Mouse (Mus musculus): ENCODE measurements around the gene Olfr1477. TPM values are rescaled to one million over a fixed set of nuclear protein-coding genes. Genes with fewer than 3 reads are reported as not detected.
"Not testable (repeated sequence)": the region's sequence is repeated elsewhere in the genome, so short reads cannot be mapped to it uniquely, and the experiment has no call there.

Olfr1477 gene
- not detected in 2 replicates for polyA plus RNA-seq (2015; fragmentation: Nextera tagmentation; extraction: Ambion mirVana)

GRCm38 (mm10) chr19:13500246-13500645 lies at the start of gene Olfr1477:
Olfr1477 (plus strand) TSS chr19:13500546.
- H3K27ac ChIP-seq (replicated peaks), result no peak within 1 kb of the TSS
- H3K27me3 ChIP-seq, result no peaks in the 10 kb centered on the region
- no peaks in the 10 kb centered on the region for H3K4me1 ChIP-seq
- H3K4me2 ChIP-seq (replicated peaks), result no peak within 1 kb of the TSS
- no peak within 1 kb of the TSS for H3K9ac ChIP-seq (replicated peaks)
- ATAC-seq (replicated peaks), result no peak
- 0 out of 2 replicates have a peak, but pooled peaks cover 11% of the 10 kb centered on the region for H3K9me3 ChIP-seq
- H3K4me3 ChIP-seq, result no peak within 1 kb of the TSS
- 75% methylated on average over 3 of the region's 3 CpGs for WGBS
- no peaks in the 10 kb centered on the region for H3K36me3 ChIP-seq

GRCm38 (mm10) chr19:13455986-13456385 lies 44.4 kb upstream of the Olfr1477 start, which contains the start of gene Olfr1472:
Olfr1472 (minus strand) TSS chr19:13456086.
- no peak within 1 kb of the TSS for H3K4me3 ChIP-seq
- H3K27me3 ChIP-seq, result no peaks in the 10 kb centered on the region
- no peaks in the 10 kb centered on the region for H3K4me1 ChIP-seq
- ATAC-seq (replicated peaks), result no peak
- H3K27ac ChIP-seq (replicated peaks), result no peak within 1 kb of the TSS
- 92% methylated on average over 1 of the region's 1 CpGs for WGBS
- no peak within 1 kb of the TSS for H3K9ac ChIP-seq (replicated peaks)
- no peaks in the 10 kb centered on the region for H3K36me3 ChIP-seq
- H3K9me3 ChIP-seq, result 0 out of 2 replicates have a peak, but pooled peaks cover 9% of the 10 kb centered on the region
- no peak within 1 kb of the TSS for H3K4me2 ChIP-seq (replicated peaks)

GRCm38 (mm10) chr19:13469265-13469664 lies 31.1 kb upstream of the Olfr1477 start, which contains the start of gene Olfr1474:
Olfr1474 (plus strand) TSS chr19:13469565.
- not testable (repeated sequence) for ATAC-seq (replicated peaks); H3K27me3 ChIP-seq; H3K4me3 ChIP-seq; H3K9me3 ChIP-seq; H3K36me3 ChIP-seq; H3K9ac ChIP-seq (replicated peaks); H3K4me2 ChIP-seq (replicated peaks); H3K4me1 ChIP-seq; H3K27ac ChIP-seq (replicated peaks)
- WGBS, result 85% methylated on average over 4 of the region's 4 CpGs

GRCm38 (mm10) chr19:13480096-13480495 lies 20.2 kb upstream of the Olfr1477 start, which contains the start of gene Olfr1475:
Olfr1475 (minus strand) TSS chr19:13480196.
- no peak within 1 kb of the TSS for H3K9ac ChIP-seq (replicated peaks)
- H3K27me3 ChIP-seq, result no peaks in the 10 kb centered on the region
- no peak within 1 kb of the TSS for H3K4me3 ChIP-seq
- H3K4me2 ChIP-seq (replicated peaks), result no peak within 1 kb of the TSS
- H3K27ac ChIP-seq (replicated peaks), result no peak within 1 kb of the TSS
- no peaks in the 10 kb centered on the region for H3K36me3 ChIP-seq
- 0 out of 2 replicates have a peak, but pooled peaks cover 3% of the 10 kb centered on the region for H3K9me3 ChIP-seq
- H3K4me1 ChIP-seq, result no peaks in the 10 kb centered on the region
- no peak for ATAC-seq (replicated peaks)

- ATAC-seq (replicated peaks), result no peak
- WGBS, result 75% methylated on average over 2 of the region's 2 CpGs
- no peaks in the 10 kb centered on the region for H3K27me3 ChIP-seq
- no peak within 1 kb of the TSS for H3K4me3 ChIP-seq
- no peaks in the 10 kb centered on the region for H3K4me1 ChIP-seq
- H3K4me2 ChIP-seq (replicated peaks), result no peak within 1 kb of the TSS
- no peak within 1 kb of the TSS for H3K9ac ChIP-seq (replicated peaks)
- H3K36me3 ChIP-seq, result no peaks in the 10 kb centered on the region
- peaks cover 4% of the 10 kb centered on the region; the same call in 1 of the 2 replicates for H3K9me3 ChIP-seq
- H3K27ac ChIP-seq (replicated peaks), result no peak within 1 kb of the TSS
Observed at GRCm38 (mm10) chr19:13527613-13528012, 27.3 kb downstream of the Olfr1477 start, which contains the start of gene Olfr1480. Olfr1480 (plus strand) TSS chr19:13527913.

Other genes starting within 250 kb of the Olfr1477 start
- not detected in 2 replicates for gene Olfr1465, start 185.0 kb upstream of the Olfr1477 start, polyA plus RNA-seq (2015; fragmentation: Nextera tagmentation; extraction: Ambion mirVana)
- gene Olfr1466, start 161.7 kb upstream of the Olfr1477 start, polyA plus RNA-seq (2015; fragmentation: Nextera tagmentation; extraction: Ambion mirVana), result not detected in 2 replicates
- not detected in 2 replicates for gene Olfr1467, start 138.3 kb upstream of the Olfr1477 start, polyA plus RNA-seq (2015; fragmentation: Nextera tagmentation; extraction: Ambion mirVana)
- gene Olfr1469, start 92.7 kb upstream of the Olfr1477 start, polyA plus RNA-seq (2015; fragmentation: Nextera tagmentation; extraction: Ambion mirVana), result not detected in 2 replicates
- gene Olfr1471, start 57.1 kb upstream of the Olfr1477 start, polyA plus RNA-seq (2015; fragmentation: Nextera tagmentation; extraction: Ambion mirVana), result not detected in 2 replicates
- gene Olfr1472, start 44.5 kb upstream of the Olfr1477 start, polyA plus RNA-seq (2015; fragmentation: Nextera tagmentation; extraction: Ambion mirVana), result not detected in 2 replicates
- not detected in 2 replicates for gene Olfr1474, start 31.0 kb upstream of the Olfr1477 start, polyA plus RNA-seq (2015; fragmentation: Nextera tagmentation; extraction: Ambion mirVana)
- gene Olfr1475, start 20.4 kb upstream of the Olfr1477 start, polyA plus RNA-seq (2015; fragmentation: Nextera tagmentation; extraction: Ambion mirVana), result not detected in 2 replicates
- not detected in 2 replicates for gene Olfr1480, start 27.4 kb downstream of the Olfr1477 start, polyA plus RNA-seq (2015; fragmentation: Nextera tagmentation; extraction: Ambion mirVana)
- not detected in 2 replicates for gene Olfr1484, start 83.0 kb downstream of the Olfr1477 start, polyA plus RNA-seq (2015; fragmentation: Nextera tagmentation; extraction: Ambion mirVana)
- gene Olfr1487, start 116.8 kb downstream of the Olfr1477 start, polyA plus RNA-seq (2015; fragmentation: Nextera tagmentation; extraction: Ambion mirVana), result not detected in 2 replicates
- gene Olfr1489, start 131.1 kb downstream of the Olfr1477 start, polyA plus RNA-seq (2015; fragmentation: Nextera tagmentation; extraction: Ambion mirVana), result not detected in 2 replicates
- gene Olfr1490, start 150.5 kb downstream of the Olfr1477 start, polyA plus RNA-seq (2015; fragmentation: Nextera tagmentation; extraction: Ambion mirVana), result not detected in 2 replicates
- not detected in 2 replicates for gene Olfr1491, start 196.7 kb downstream of the Olfr1477 start, polyA plus RNA-seq (2015; fragmentation: Nextera tagmentation; extraction: Ambion mirVana)
- not detected in 2 replicates for gene Olfr1493-ps1, start 222.7 kb downstream of the Olfr1477 start, polyA plus RNA-seq (2015; fragmentation: Nextera tagmentation; extraction: Ambion mirVana)
- gene Olfr1494, start 239.2 kb downstream of the Olfr1477 start, polyA plus RNA-seq (2015; fragmentation: Nextera tagmentation; extraction: Ambion mirVana), result not detected in 2 replicates